Mouse (Mus musculus) bone marrow macrophage, adult 2 months (primary cell): ENCODE data around the gene Pctp.

Experiments
- CTCF ChIP-seq: IDR thresholded peaks from 2 replicates; pipeline ENCODE4 v1.5.1; 2012; ENCODE audit warnings: low read depth, mild to moderate bottlenecking, low read length, moderate library complexity
- POLR2A ChIP-seq: IDR thresholded peaks from 2 replicates; pipeline ENCODE4 v1.6.1; 2012; ENCODE audit warnings: mild to moderate bottlenecking, low read depth, low read length, borderline replicate concordance

GRCm38 (mm10) chr11:90050016-90050415, 47.3 kb upstream of the Pctp start:
- TF ChIP-seq CTCF (no peak), POLR2A (no peak)
